Mouse (Mus musculus): ENCODE measurements around the gene Car2. TPM values are rescaled to one million over a fixed set of nuclear protein-coding genes. Genes with fewer than 3 reads are reported as not detected.

Gene Car2
- total RNA-seq, 1 experiment from 2014 or later: 627 TPM

GRCm38 (mm10) chr3:14874402-14875040, 11.6 kb upstream of the Car2 start:
- ATAC-seq (replicated peaks in 1 of 2; ENCODE audit: insufficient read depth in 1 of 2, low FRiP score in 2 of 2, low TSS enrichment in 1 of 2, low read depth in 1 of 2, poor library complexity in 2 of 2, severe bottlenecking in 2 of 2): no peak

- no peak for ATAC-seq (replicated peaks in 1 of 2; ENCODE audit: insufficient read depth in 1 of 2, low FRiP score in 2 of 2, low TSS enrichment in 1 of 2, low read depth in 1 of 2, poor library complexity in 2 of 2, severe bottlenecking in 2 of 2)
Measured at GRCm38 (mm10) chr3:14876325-14876918, 9.7 kb upstream of the Car2 start.

GRCm38 (mm10) chr3:14877251-14877909, 8.7 kb upstream of the Car2 start:
- peak in 1 of 2 experiments; percentile 24; a peak in 1 of 4 replicates for ATAC-seq (replicated peaks in 1 of 2; ENCODE audit: insufficient read depth in 1 of 2, low FRiP score in 2 of 2, low TSS enrichment in 1 of 2, low read depth in 1 of 2, poor library complexity in 2 of 2, severe bottlenecking in 2 of 2)

- peak; percentile 38 to 46; a peak in 1 of 4 replicates for ATAC-seq (replicated peaks in 1 of 2; ENCODE audit: insufficient read depth in 1 of 2, low FRiP score in 2 of 2, low TSS enrichment in 1 of 2, low read depth in 1 of 2, poor library complexity in 2 of 2, severe bottlenecking in 2 of 2)
Measured at GRCm38 (mm10) chr3:14878749-14879223, 7.3 kb upstream of the Car2 start.

- ATAC-seq (replicated peaks in 1 of 2; ENCODE audit: insufficient read depth in 1 of 2, low FRiP score in 2 of 2, low TSS enrichment in 1 of 2, low read depth in 1 of 2, poor library complexity in 2 of 2, severe bottlenecking in 2 of 2): no peak
Measured at GRCm38 (mm10) chr3:14879293-14879692, 6.8 kb upstream of the Car2 start.

- ATAC-seq (replicated peaks in 1 of 2; ENCODE audit: insufficient read depth in 1 of 2, low FRiP score in 2 of 2, low TSS enrichment in 1 of 2, low read depth in 1 of 2, poor library complexity in 2 of 2, severe bottlenecking in 2 of 2): peak; percentile 62 to 73
Measured at GRCm38 (mm10) chr3:14880277-14880676, 5.8 kb upstream of the Car2 start.

- ATAC-seq (replicated peaks in 1 of 2; ENCODE audit: insufficient read depth in 1 of 2, low FRiP score in 2 of 2, low TSS enrichment in 1 of 2, low read depth in 1 of 2, poor library complexity in 2 of 2, severe bottlenecking in 2 of 2): no peak
Measured at GRCm38 (mm10) chr3:14882005-14882404, 4.1 kb upstream of the Car2 start.

GRCm38 (mm10) chr3:14882756-14883155, 3.3 kb upstream of the Car2 start:
- no peak for ATAC-seq (replicated peaks in 1 of 2; ENCODE audit: insufficient read depth in 1 of 2, low FRiP score in 2 of 2, low TSS enrichment in 1 of 2, low read depth in 1 of 2, poor library complexity in 2 of 2, severe bottlenecking in 2 of 2)

- no peak for ATAC-seq (replicated peaks in 1 of 2; ENCODE audit: insufficient read depth in 1 of 2, low FRiP score in 2 of 2, low TSS enrichment in 1 of 2, low read depth in 1 of 2, poor library complexity in 2 of 2, severe bottlenecking in 2 of 2)
Measured at GRCm38 (mm10) chr3:14884826-14885225, 1.2 kb upstream of the Car2 start.

- ATAC-seq (replicated peaks in 1 of 2; ENCODE audit: insufficient read depth in 1 of 2, low FRiP score in 2 of 2, low TSS enrichment in 1 of 2, low read depth in 1 of 2, poor library complexity in 2 of 2, severe bottlenecking in 2 of 2): peak in 1 of 2 experiments; percentile 10; a peak in 2 of 4 replicates
Measured at GRCm38 (mm10) chr3:14887134-14887666, 1.1 kb downstream of the Car2 start.

- 0 out of 4 replicates have a peak, but pooled peaks of 1 of the 2 experiments have one; percentile 19 for ATAC-seq (replicated peaks in 1 of 2; ENCODE audit: insufficient read depth in 1 of 2, low FRiP score in 2 of 2, low TSS enrichment in 1 of 2, low read depth in 1 of 2, poor library complexity in 2 of 2, severe bottlenecking in 2 of 2)
Measured at GRCm38 (mm10) chr3:14887686-14888295, 1.7 kb downstream of the Car2 start.

- ATAC-seq (replicated peaks in 1 of 2; ENCODE audit: insufficient read depth in 1 of 2, low FRiP score in 2 of 2, low TSS enrichment in 1 of 2, low read depth in 1 of 2, poor library complexity in 2 of 2, severe bottlenecking in 2 of 2): no peak
Measured at GRCm38 (mm10) chr3:14888549-14888948, 2.5 kb downstream of the Car2 start.

- ATAC-seq (replicated peaks in 1 of 2; ENCODE audit: insufficient read depth in 1 of 2, low FRiP score in 2 of 2, low TSS enrichment in 1 of 2, low read depth in 1 of 2, poor library complexity in 2 of 2, severe bottlenecking in 2 of 2): no peak
Measured at GRCm38 (mm10) chr3:14889085-14889484, 3.0 kb downstream of the Car2 start.

GRCm38 (mm10) chr3:14889716-14890409, 3.8 kb downstream of the Car2 start:
- no peak for ATAC-seq (replicated peaks in 1 of 2; ENCODE audit: insufficient read depth in 1 of 2, low FRiP score in 2 of 2, low TSS enrichment in 1 of 2, low read depth in 1 of 2, poor library complexity in 2 of 2, severe bottlenecking in 2 of 2)

GRCm38 (mm10) chr3:14892991-14893390, 6.9 kb downstream of the Car2 start:
- no peak for ATAC-seq (replicated peaks in 1 of 2; ENCODE audit: insufficient read depth in 1 of 2, low FRiP score in 2 of 2, low TSS enrichment in 1 of 2, low read depth in 1 of 2, poor library complexity in 2 of 2, severe bottlenecking in 2 of 2)

GRCm38 (mm10) chr3:14893700-14894099, 7.6 kb downstream of the Car2 start:
- peak in 1 of 2 experiments; percentile 22; a peak in 1 of 4 replicates for ATAC-seq (replicated peaks in 1 of 2; ENCODE audit: insufficient read depth in 1 of 2, low FRiP score in 2 of 2, low TSS enrichment in 1 of 2, low read depth in 1 of 2, poor library complexity in 2 of 2, severe bottlenecking in 2 of 2)

- no peak for ATAC-seq (replicated peaks in 1 of 2; ENCODE audit: insufficient read depth in 1 of 2, low FRiP score in 2 of 2, low TSS enrichment in 1 of 2, low read depth in 1 of 2, poor library complexity in 2 of 2, severe bottlenecking in 2 of 2)
Measured at GRCm38 (mm10) chr3:14895333-14895732, 9.3 kb downstream of the Car2 start.
